Mouse (Mus musculus): Measurements from ENCODE around the gene Exd1. TPM values are rescaled to one million over a fixed set of nuclear protein-coding genes. Genes with fewer than 3 reads are reported as not detected.

The Exd1 gene
- total and polyA plus RNA-seq, 3 experiments = 0.27 to 0.88 TPM; not detected in 1

DNA sequence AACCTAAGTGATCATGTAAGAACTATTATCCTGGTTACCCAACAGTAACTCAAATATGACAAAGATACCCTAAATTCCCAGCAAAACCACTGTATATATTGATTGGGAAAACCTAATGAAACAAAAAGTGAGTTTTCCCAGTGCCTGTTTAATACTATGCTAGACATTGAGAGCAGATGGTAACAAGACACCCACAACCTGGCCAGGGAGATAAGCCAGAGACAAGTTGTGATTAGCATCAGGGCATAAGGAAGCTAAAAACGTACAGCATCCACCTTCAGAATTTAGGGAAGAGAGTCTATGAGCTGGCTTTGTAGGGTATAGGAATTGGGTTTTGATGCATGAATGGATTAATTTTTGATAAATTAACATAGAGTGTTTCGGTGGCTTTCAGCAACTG, 2.3 kb upstream of the Exd1 start:
- Histone ChIP-seq H3K9ac (ENCODE audit: control insufficient read depth, low read depth, low read length, poor library complexity, severe bottlenecking) (no peak overlapping the region), H3K79me2 (ENCODE audit: control insufficient read depth, insufficient read depth, low read length, poor library complexity) (peaks cover 14% of the 10 kb centered on the region), H3K4me3 (ENCODE audit: control insufficient read depth in 1 of 2, insufficient read depth in 1 of 2, low read depth in 2 of 2, low read length in 2 of 2) (no peak overlapping the region), H3K27ac (ENCODE audit: control insufficient read depth, low read depth, low read length) (no peak overlapping the region), H3K36me3 (ENCODE audit: control insufficient read depth in 1 of 2, insufficient read depth in 2 of 2, low read length in 2 of 2) (peaks cover 0 to 21% of the 10 kb centered on the region in 2 experiments; a peak in 2 of 4 replicates), H3K27me3 (ENCODE audit: control insufficient read depth in 1 of 2, insufficient read depth in 2 of 2, low read length in 2 of 2) (no peaks in the 10 kb centered on the region), H3K9me3 (replicated peaks; ENCODE audit: insufficient read depth, low read length) (no peaks in the 10 kb centered on the region), H3K4me1 (ENCODE audit: control insufficient read depth in 1 of 2, insufficient read depth in 2 of 2, low read length in 2 of 2) (peaks cover 0 to 16% of the 10 kb centered on the region in 2 experiments; a peak in 2 of 4 replicates)
- DNase-seq (ENCODE audit: low read depth, low spot score) = peak; percentile 20
- peak; percentile 60 for TF ChIP-seq GATA1 (IDR thresholded peaks at IDR 0.05; ENCODE audit: low read depth, low read length)
- no peak for TF ChIP-seq ZKSCAN1 (IDR thresholded peaks at IDR 0.05; ENCODE audit: low read depth, low read length)
- TF ChIP-seq ZMIZ1 (IDR thresholded peaks at IDR 0.05; ENCODE audit: low read depth, low read length) = no peak
- no peak for TF ChIP-seq USF1 (IDR thresholded peaks at IDR 0.05; ENCODE audit: low read depth, low read length)
- TF ChIP-seq MYB (IDR thresholded peaks at IDR 0.05; ENCODE audit: low read depth, low read length) = no peak
- no peak for TF ChIP-seq ZNF384 (IDR thresholded peaks at IDR 0.05; ENCODE audit: low read depth, low read length)
- TF ChIP-seq UBTF (IDR thresholded peaks at IDR 0.05; ENCODE audit: borderline replicate concordance, insufficient read depth, low read depth, low read length) = no peak
- TF ChIP-seq TCF12 (IDR thresholded peaks at IDR 0.05; ENCODE audit: low read depth, low read length) = peak; percentile 41; the same call in 1 of the 2 replicates
- peak; percentile 54 for TF ChIP-seq TAL1 (IDR thresholded peaks at IDR 0.05; ENCODE audit: low read length)
- TF ChIP-seq MXI1 (IDR thresholded peaks at IDR 0.05; ENCODE audit: low read depth, low read length) = no peak

DNA sequence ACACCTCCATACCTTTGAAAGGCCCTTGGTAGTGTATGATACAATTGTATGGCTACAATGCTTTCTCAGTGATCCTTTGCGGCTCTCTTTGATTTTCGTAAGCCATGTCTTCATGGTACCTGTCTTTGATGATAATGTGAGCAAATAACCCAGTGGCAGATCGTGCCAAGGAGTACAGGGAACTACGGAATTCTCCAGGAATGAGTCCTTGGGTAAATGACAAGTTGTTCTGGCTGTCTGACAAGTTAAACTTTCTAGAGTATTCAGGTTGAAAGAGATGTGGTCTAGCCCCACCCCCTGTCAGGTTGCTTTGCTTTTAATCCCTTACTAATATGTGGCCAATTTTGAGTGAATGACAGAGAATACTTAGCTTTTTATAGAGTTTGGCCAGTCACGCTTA, 1.3 kb upstream of the Exd1 start:
- H3K36me3 ChIP-seq (ENCODE audit: control insufficient read depth in 1 of 2, insufficient read depth in 2 of 2, low read length in 2 of 2) = peaks cover 0 to 21% of the 10 kb centered on the region in 2 experiments; a peak in 2 of 4 replicates
- no peaks in the 10 kb centered on the region for H3K9me3 ChIP-seq (replicated peaks; ENCODE audit: insufficient read depth, low read length)
- no peak overlapping the region for H3K4me3 ChIP-seq (ENCODE audit: control insufficient read depth in 1 of 2, insufficient read depth in 1 of 2, low read depth in 2 of 2, low read length in 2 of 2)
- no peaks in the 10 kb centered on the region for H3K27me3 ChIP-seq (ENCODE audit: control insufficient read depth in 1 of 2, insufficient read depth in 2 of 2, low read length in 2 of 2)
- TF ChIP-seq BHLHE40 (IDR thresholded peaks at IDR 0.05; ENCODE audit: borderline replicate concordance, low read depth, low read length) (no peak), MYC (IDR thresholded peaks at IDR 0.05; ENCODE audit: low read depth, low read length) (no peak), POLR2AphosphoS2 (IDR thresholded peaks at IDR 0.05; ENCODE audit: low read length) (no peak), ZC3H11A (IDR thresholded peaks at IDR 0.05; ENCODE audit: low read depth, low read length) (no peak), MAX (IDR thresholded peaks at IDR 0.05; ENCODE audit: low read length) (no peak), RCOR1 (IDR thresholded peaks at IDR 0.05; ENCODE audit: low read depth, low read length) (no peak)
- H3K79me2 ChIP-seq (ENCODE audit: control insufficient read depth, insufficient read depth, low read length, poor library complexity) = peaks cover 10% of the 10 kb centered on the region
- no peak for DNase-seq (ENCODE audit: low read depth, low spot score)
- H3K27ac ChIP-seq (ENCODE audit: control insufficient read depth, low read depth, low read length) = no peak overlapping the region
- no peak overlapping the region for H3K9ac ChIP-seq (ENCODE audit: control insufficient read depth, low read depth, low read length, poor library complexity, severe bottlenecking)
- H3K4me1 ChIP-seq (ENCODE audit: control insufficient read depth in 1 of 2, insufficient read depth in 2 of 2, low read length in 2 of 2) = peaks cover 0 to 16% of the 10 kb centered on the region in 2 experiments; a peak in 2 of 4 replicates

All from MEL (cell line).